ENCODE assay signal across 9 mouse cellular contexts in genomic region chr15:97667437-97667836, GRCm38 (mm10). TPM values are rescaled to one million over a fixed set of nuclear protein-coding genes. Genes with fewer than 3 reads are reported as not detected.
A peak's percentile ranks its signal among the peaks of the same experiment; 100 is the strongest.
DNase-seq lines count a peak whose midpoint lies in the region; ATAC-seq lines count a peak whose summit lies in the region.
"Had no signal": no experiment of that assay in that cellular context is flagged by ENCODE, and none has a peak within 500 bp of the region (broad histone marks: within the 10 kb centered on the region; RNA-seq: fewer than 3 reads in every experiment).

No protein-coding gene starts in this region.

- H3K36me3 ChIP-seq in heart, embryonic 12.5 days: 0 out of 2 replicates have a peak, but pooled peaks cover 6% of the 10 kb centered on the region
- H3K36me3 ChIP-seq: heart, embryonic 15.5 days had no signal

- no peak for ATAC-seq in heart, embryonic 12.5 days (ENCODE audit: insufficient number of reproducible peaks, low FRiP score)

- H3K4me3 ChIP-seq in heart, embryonic 12.5 days: no peak overlapping the region
- H3K4me3 ChIP-seq: heart, embryonic 15.5 days had no signal

- H3K27ac ChIP-seq in heart, embryonic 12.5 days (ENCODE audit: poor library complexity, severe bottlenecking): no peak overlapping the region
- H3K27ac ChIP-seq: heart, embryonic 15.5 days had no signal

- H3K27me3 ChIP-seq in heart, embryonic 12.5 days (replicated peaks): no peaks in the 10 kb centered on the region
- H3K27me3 ChIP-seq: heart, embryonic 15.5 days had no signal

- H3K4me2 ChIP-seq in heart, embryonic 12.5 days: 0 out of 2 replicates have a peak overlapping the region, but pooled peaks have one; percentile 3
- H3K4me2 ChIP-seq: heart, embryonic 15.5 days had no signal

- peaks cover 9% of the 10 kb centered on the region; the same call in 1 of the 2 replicates for H3K4me1 ChIP-seq in heart, embryonic 12.5 days (replicated peaks)

- DNase-seq in CD4-positive helper T cell, adult 2 months (ENCODE audit: low read depth, low spot score): peak; percentile 83
- DNase-seq in R1 (ENCODE audit: low read depth, low spot score): peak; percentile 92
- peak; percentile 81 to 82 for DNase-seq in cerebellum, postnatal 14 days
- DNase-seq in layer of hippocampus, postnatal 10 days (ENCODE audit: low spot score in 2 of 2): peak; percentile 76 to 79
- DNase-seq in lung, postnatal 25 days (ENCODE audit: low spot score): peak; percentile 50
- peak; percentile 56 for DNase-seq in retina, postnatal 7 days (ENCODE audit: low read depth, low spot score)
- DNase-seq in yolk sac, embryonic 10.5 days (ENCODE audit: low spot score): peak; percentile 57

- H3K9me3 ChIP-seq in heart, embryonic 12.5 days (replicated peaks): no peaks in the 10 kb centered on the region
- H3K9me3 ChIP-seq: heart, embryonic 15.5 days had no signal

- 33% methylated on average over 7 of the region's 7 CpGs for WGBS in heart, embryonic 12.5 days

- H3K9ac ChIP-seq in heart, embryonic 12.5 days: no peak overlapping the region
- H3K9ac ChIP-seq: heart, embryonic 15.5 days had no signal

RNA-seq across cellular contexts. Expression of gene Rpap3, which starts 38.2 kb away (rescaled TPM):
- 21.5 and 23.7 TPM in 2 replicates for polyA plus RNA-seq in heart, embryonic 12.5 days (2016; fragmentation: Nextera tagmentation; extraction: Ambion mirVana)
- 10 to 100 TPM; 32.0 to 33.7 TPM for total RNA-seq in layer of hippocampus, postnatal 10 days (2021)
